Mouse (Mus musculus): ENCODE measurements at regions not wholly inside any gene's neighbourhood (a gene's known extent, or its start where the extent isn't known, plus 50 kb on each side); places are given as distances from the start of the nearest gene placed in this dataset.
A peak's percentile ranks its signal among the peaks of the same experiment; 100 is the strongest.

- Histone ChIP-seq H3K9me3 (no peaks in the 10 kb centered on the region), H3K9ac (no peak overlapping the region), H3K4me1 (no peaks in the 10 kb centered on the region), H3K27ac (no peak overlapping the region), H3K27me3 (no peaks in the 10 kb centered on the region), H3K4me2 (replicated peaks) (no peak overlapping the region), H3K4me3 (no peak overlapping the region), H3K36me3 (no peaks in the 10 kb centered on the region)
- no peak for ATAC-seq (ENCODE audit: insufficient number of reproducible peaks, insufficient read depth, low FRiP score, low TSS enrichment)
- WGBS, result 72% methylated on average over 13 of the region's 13 CpGs
Observed at GRCm38 (mm10) chr2:78165429-78165828, 219.3 kb upstream of the Cwc22 start.

GRCm38 (mm10) chr2:78159877-78160485 is 213.8 kb upstream of the Cwc22 start:
- Histone ChIP-seq H3K4me2 (replicated peaks) (no peak overlapping the region), H3K9ac (no peak overlapping the region), H3K4me3 (no peak overlapping the region), H3K4me1 (no peaks in the 10 kb centered on the region), H3K27ac (no peak overlapping the region), H3K36me3 (no peaks in the 10 kb centered on the region), H3K9me3 (no peaks in the 10 kb centered on the region), H3K27me3 (no peaks in the 10 kb centered on the region)
- 74% methylated on average over 3 of the region's 3 CpGs for WGBS
- ATAC-seq (ENCODE audit: insufficient number of reproducible peaks, insufficient read depth, low FRiP score, low TSS enrichment), result no peak

- no peak overlapping the region for H3K27ac ChIP-seq
- no peaks in the 10 kb centered on the region for H3K9me3 ChIP-seq
- no peak for ATAC-seq (ENCODE audit: insufficient number of reproducible peaks, insufficient read depth, low FRiP score, low TSS enrichment)
- no peak overlapping the region for H3K4me2 ChIP-seq (replicated peaks)
- no peaks in the 10 kb centered on the region for H3K36me3 ChIP-seq
- H3K27me3 ChIP-seq, result no peaks in the 10 kb centered on the region
- no peak overlapping the region for H3K9ac ChIP-seq
- H3K4me1 ChIP-seq, result no peaks in the 10 kb centered on the region
- H3K4me3 ChIP-seq, result no peak overlapping the region
- 80% methylated on average over 3 of the region's 3 CpGs for WGBS
Observed at GRCm38 (mm10) chr2:78110335-78110734, 164.2 kb upstream of the Cwc22 start.

- H3K27me3 ChIP-seq, result no peaks in the 10 kb centered on the region
- ATAC-seq (ENCODE audit: insufficient number of reproducible peaks, insufficient read depth, low FRiP score, low TSS enrichment), result no peak
- no peaks in the 10 kb centered on the region for H3K4me1 ChIP-seq
- no peak overlapping the region for H3K27ac ChIP-seq
- WGBS, result 92% methylated on average over 2 of the region's 2 CpGs
- no peak overlapping the region for H3K4me3 ChIP-seq
- no peaks in the 10 kb centered on the region for H3K36me3 ChIP-seq
- H3K9ac ChIP-seq, result no peak overlapping the region
- H3K9me3 ChIP-seq, result no peaks in the 10 kb centered on the region
- H3K4me2 ChIP-seq (replicated peaks), result no peak overlapping the region
Observed at GRCm38 (mm10) chr2:78095536-78095935, 149.4 kb upstream of the Cwc22 start.

GRCm38 (mm10) chr2:78094921-78095320 is 148.7 kb upstream of the Cwc22 start:
- Histone ChIP-seq H3K4me3 (no peak overlapping the region), H3K9me3 (no peaks in the 10 kb centered on the region), H3K27ac (no peak overlapping the region), H3K9ac (no peak overlapping the region), H3K27me3 (no peaks in the 10 kb centered on the region), H3K36me3 (no peaks in the 10 kb centered on the region), H3K4me1 (no peaks in the 10 kb centered on the region), H3K4me2 (replicated peaks) (no peak overlapping the region)
- ATAC-seq (ENCODE audit: insufficient number of reproducible peaks, insufficient read depth, low FRiP score, low TSS enrichment), result no peak

- no peaks in the 10 kb centered on the region for H3K36me3 ChIP-seq
- H3K27ac ChIP-seq, result no peak overlapping the region
- WGBS, result 20% methylated on average over 16 of the region's 16 CpGs
- H3K27me3 ChIP-seq, result no peaks in the 10 kb centered on the region
- H3K4me1 ChIP-seq, result peaks cover 4% of the 10 kb centered on the region; the same call in 1 of the 2 replicates
- no peaks in the 10 kb centered on the region for H3K9me3 ChIP-seq
- ATAC-seq (ENCODE audit: insufficient number of reproducible peaks, insufficient read depth, low FRiP score, low TSS enrichment), result no peak
- no peak overlapping the region for H3K4me2 ChIP-seq (replicated peaks)
- H3K4me3 ChIP-seq, result no peak overlapping the region
- no peak overlapping the region for H3K9ac ChIP-seq
Observed at GRCm38 (mm10) chr2:78064321-78065037, 118.3 kb upstream of the Cwc22 start.

GRCm38 (mm10) chr2:78059801-78060416 is 113.7 kb upstream of the Cwc22 start:
- no peak for ATAC-seq (ENCODE audit: insufficient number of reproducible peaks, insufficient read depth, low FRiP score, low TSS enrichment)
- WGBS, result 63% methylated on average over 10 of the region's 10 CpGs
- H3K27me3 ChIP-seq, result no peaks in the 10 kb centered on the region
- no peak overlapping the region for H3K27ac ChIP-seq
- H3K4me2 ChIP-seq (replicated peaks), result no peak overlapping the region
- no peaks in the 10 kb centered on the region for H3K9me3 ChIP-seq
- H3K9ac ChIP-seq, result no peak overlapping the region
- no peak overlapping the region for H3K4me3 ChIP-seq
- peaks cover 4% of the 10 kb centered on the region; the same call in 1 of the 2 replicates for H3K4me1 ChIP-seq
- H3K36me3 ChIP-seq, result no peaks in the 10 kb centered on the region

- H3K9ac ChIP-seq, result no peak overlapping the region
- H3K36me3 ChIP-seq, result no peaks in the 10 kb centered on the region
- WGBS, result 53% methylated on average over 2 of the region's 2 CpGs
- no peaks in the 10 kb centered on the region for H3K4me1 ChIP-seq
- H3K4me3 ChIP-seq, result no peak overlapping the region
- no peak overlapping the region for H3K27ac ChIP-seq
- no peaks in the 10 kb centered on the region for H3K27me3 ChIP-seq
- no peak overlapping the region for H3K4me2 ChIP-seq (replicated peaks)
- no peaks in the 10 kb centered on the region for H3K9me3 ChIP-seq
- no peak for ATAC-seq (ENCODE audit: insufficient number of reproducible peaks, insufficient read depth, low FRiP score, low TSS enrichment)
Observed at GRCm38 (mm10) chr2:78058988-78059387, 112.8 kb upstream of the Cwc22 start.

- H3K9me3 ChIP-seq, result no peaks in the 10 kb centered on the region
- no peaks in the 10 kb centered on the region for H3K36me3 ChIP-seq
- ATAC-seq (ENCODE audit: insufficient number of reproducible peaks, insufficient read depth, low FRiP score, low TSS enrichment), result no peak
- H3K4me2 ChIP-seq (replicated peaks), result no peak overlapping the region
- H3K9ac ChIP-seq, result no peak overlapping the region
- H3K4me1 ChIP-seq, result peaks cover 3% of the 10 kb centered on the region; the same call in 1 of the 2 replicates
- no peaks in the 10 kb centered on the region for H3K27me3 ChIP-seq
- 50% methylated on average over 3 of the region's 3 CpGs for WGBS
- no peak overlapping the region for H3K4me3 ChIP-seq
- no peak overlapping the region for H3K27ac ChIP-seq
Observed at GRCm38 (mm10) chr2:78053910-78054309, 107.7 kb upstream of the Cwc22 start.

GRCm38 (mm10) chr2:78050542-78050941 is 104.4 kb upstream of the Cwc22 start:
- Histone ChIP-seq H3K27me3 (no peaks in the 10 kb centered on the region), H3K36me3 (no peaks in the 10 kb centered on the region), H3K4me1 (peaks cover 7% of the 10 kb centered on the region; the same call in 1 of the 2 replicates), H3K4me3 (no peak overlapping the region), H3K27ac (no peak overlapping the region), H3K4me2 (replicated peaks) (no peak overlapping the region), H3K9me3 (no peaks in the 10 kb centered on the region), H3K9ac (no peak overlapping the region)
- 93% methylated on average over 7 of the region's 7 CpGs for WGBS
- no peak for ATAC-seq (ENCODE audit: insufficient number of reproducible peaks, insufficient read depth, low FRiP score, low TSS enrichment)

- Histone ChIP-seq H3K4me2 (replicated peaks) (peak overlapping the region; percentile 40), H3K9ac (no peak overlapping the region)
Observed at GRCm38 (mm10) chr2:78049248-78049874, 103.2 kb upstream of the Cwc22 start.

GRCm38 (mm10) chr2:78048706-78049055 is 102.5 kb upstream of the Cwc22 start:
- Histone ChIP-seq H3K36me3 (no peaks in the 10 kb centered on the region), H3K27ac (no peak overlapping the region), H3K4me2 (replicated peaks) (peak overlapping the region; percentile 40), H3K4me3 (no peak overlapping the region), H3K9ac (no peak overlapping the region), H3K9me3 (no peaks in the 10 kb centered on the region), H3K27me3 (no peaks in the 10 kb centered on the region), H3K4me1 (peaks cover 7% of the 10 kb centered on the region; the same call in 1 of the 2 replicates)
- no peak for ATAC-seq (ENCODE audit: insufficient number of reproducible peaks, insufficient read depth, low FRiP score, low TSS enrichment)
- 59% methylated on average over 6 of the region's 6 CpGs for WGBS

More at GRCm38 (mm10) chr2:78049248-78049874, 103.2 kb upstream of the Cwc22 start:
- Histone ChIP-seq H3K27me3 (no peaks in the 10 kb centered on the region), H3K27ac (no peak overlapping the region), H3K4me1 (peaks cover 7% of the 10 kb centered on the region; the same call in 1 of the 2 replicates), H3K4me3 (no peak overlapping the region), H3K9me3 (no peaks in the 10 kb centered on the region), H3K36me3 (no peaks in the 10 kb centered on the region)
- 0 out of 2 replicates have a peak, but pooled peaks have one; percentile 47 for ATAC-seq (ENCODE audit: insufficient number of reproducible peaks, insufficient read depth, low FRiP score, low TSS enrichment)
- 23% methylated on average over 8 of the region's 8 CpGs for whole genome bisulfite sequencing

All from embryonic facial prominence, embryonic 12.5 days (tissue).